Mouse (Mus musculus) adrenal gland, postnatal 36 days (tissue): ENCODE results near the gene AB124611. TPM values are rescaled to one million over a fixed set of nuclear protein-coding genes. Genes with fewer than 3 reads are reported as not detected.
A peak's percentile ranks its signal among the peaks of the same experiment; 100 is the strongest.
"Not testable (repeated sequence)": the region's sequence is repeated elsewhere in the genome, so short reads cannot be mapped to it uniquely, and the experiment has no call there.

ENCODE experiments used
- DNase-seq, 2 experiments: peaks; one replicate each; pipeline ENCODE4 v3.0.0; 2021; ENCODE audit warnings: mixed read lengths in 1 of 2
- total RNA-seq, 2 experiments: library from RNA; stranded (reverse); gene quantifications; 2 replicates each; pipeline ENCODE4 v1.2.3; 2021

AB124611 gene
- total RNA-seq, 2 experiments from 2014 or later, result 1.5 to 2.9 TPM

GRCm38 (mm10) chr9:21525142-21525936 is 637 bp upstream of the AB124611 start:
- DNase-seq, result no peak

GRCm38 (mm10) chr9:21526634-21526944 is 613 bp downstream of the AB124611 start:
- DNase-seq, result no peak

- DNase-seq, result no peak
Observed at GRCm38 (mm10) chr9:21527100-21527801, 1.3 kb downstream of the AB124611 start.

GRCm38 (mm10) chr9:21527917-21528324 is 1.9 kb downstream of the AB124611 start:
- no peak for DNase-seq

GRCm38 (mm10) chr9:21536501-21536900 is 10.5 kb downstream of the AB124611 start:
- DNase-seq, result no peak

- DNase-seq, result no peak
Observed at GRCm38 (mm10) chr9:21537009-21537408, 11.0 kb downstream of the AB124611 start.

- DNase-seq, result no peak
Observed at GRCm38 (mm10) chr9:21539981-21540753, 14.2 kb downstream of the AB124611 start.

GRCm38 (mm10) chr9:21542001-21542400 is 16.0 kb downstream of the AB124611 start:
- DNase-seq, result not testable (repeated sequence)

GRCm38 (mm10) chr9:21545351-21545915 is 19.5 kb downstream of the AB124611 start:
- no peak for DNase-seq

- DNase-seq, result peak; percentile 100
Observed at GRCm38 (mm10) chr9:21545916-21546788, 20.2 kb downstream of the AB124611 start.

- no peak for DNase-seq
Observed at GRCm38 (mm10) chr9:21546789-21547074, 20.8 kb downstream of the AB124611 start, which contains the start of gene Carm1. Gene Carm1, plus strand, starts transcription at chr9:21546894.

- DNase-seq, result peak; percentile 55 to 70
Observed at GRCm38 (mm10) chr9:21547075-21547941, 21.3 kb downstream of the AB124611 start.

GRCm38 (mm10) chr9:21551049-21551448 is 25.1 kb downstream of the AB124611 start:
- peak in 1 of 2 experiments; percentile 27 for DNase-seq

GRCm38 (mm10) chr9:21553607-21554273 is 27.8 kb downstream of the AB124611 start:
- DNase-seq, result no peak

- no peak for DNase-seq
Observed at GRCm38 (mm10) chr9:21555198-21555742, 29.3 kb downstream of the AB124611 start.

- DNase-seq, result no peak
Observed at GRCm38 (mm10) chr9:21556996-21557395, 31.0 kb downstream of the AB124611 start.

GRCm38 (mm10) chr9:21557556-21557955 is 31.6 kb downstream of the AB124611 start:
- no peak for DNase-seq

- peak; percentile 58 to 62 for DNase-seq
Observed at GRCm38 (mm10) chr9:21558366-21558765, 32.4 kb downstream of the AB124611 start.

GRCm38 (mm10) chr9:21559151-21559550 is 33.2 kb downstream of the AB124611 start:
- DNase-seq, result no peak

GRCm38 (mm10) chr9:21564420-21564819 is 38.4 kb downstream of the AB124611 start:
- no peak for DNase-seq
